Comparison of ENCODE assay signal across 8 mouse cellular contexts in the genomic region with DNA sequence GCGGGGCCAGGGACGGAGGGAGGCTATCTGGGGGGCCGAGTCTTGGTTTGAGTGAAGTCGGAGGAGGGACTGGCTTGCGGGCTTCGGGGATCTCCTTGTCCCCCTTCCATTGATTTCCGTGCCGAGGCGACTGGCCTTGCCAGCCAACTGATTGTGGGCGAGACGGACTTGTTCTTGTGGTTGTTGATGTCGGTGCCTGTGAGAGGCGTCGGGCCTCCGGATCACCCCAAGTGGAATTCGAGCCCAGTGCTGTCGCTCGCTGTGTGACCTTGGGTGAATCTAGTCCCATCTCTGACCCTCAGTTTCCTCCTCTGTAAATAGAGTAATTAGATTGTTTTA. TPM values are rescaled to one million over a fixed set of nuclear protein-coding genes. Genes with fewer than 3 reads are reported as not detected.
DNase-seq lines count a peak whose midpoint lies in the region; ATAC-seq and TF ChIP-seq lines count a peak whose summit lies in the region.

No protein-coding gene starts in this region.

- H3K36me3 ChIP-seq in heart, embryonic 16.5 days (ENCODE audit: control insufficient read depth, insufficient read depth) = peaks cover 7% of the 10 kb centered on the region
- peaks cover 50% of the 10 kb centered on the region for H3K36me3 ChIP-seq in G1E (replicated peaks)
- peaks cover 23% of the 10 kb centered on the region for H3K36me3 ChIP-seq in forebrain, embryonic 13.5 days (ENCODE audit: poor library complexity, severe bottlenecking)
- peaks cover 22% of the 10 kb centered on the region for H3K36me3 ChIP-seq in liver, embryonic 15.5 days (replicated peaks)

- intact Hi-C loops in heart, postnatal 14 days (cut with DNase I) = loop anchor here (1.0 to 5.0 kb wide), 3 partner anchors 24 to 134 kb away; no protein-coding TSS in a partner anchor
- intact Hi-C loops in gastrocnemius, postnatal 14 days (cut with DNase I; ENCODE audit: low total_unique reads) = loop anchor here (10.0 kb wide), 1 partner anchor 66 kb away; no protein-coding TSS in a partner anchor

- peak overlapping the region; percentile 91 for H3K27ac ChIP-seq in heart, embryonic 16.5 days (ENCODE audit: low read length)
- H3K27ac ChIP-seq in forebrain, embryonic 13.5 days = peak overlapping the region; percentile 85
- H3K27ac ChIP-seq in liver, embryonic 15.5 days (replicated peaks) = peak overlapping the region; percentile 90

- H3K4me3 ChIP-seq in heart, embryonic 16.5 days (ENCODE audit: low read length) = peak overlapping the region; percentile 87
- H3K4me3 ChIP-seq in G1E (ENCODE audit: low read depth, low read length) = peak overlapping the region; percentile 89
- H3K4me3 ChIP-seq in forebrain, embryonic 13.5 days = peak overlapping the region; percentile 93
- peak overlapping the region; percentile 83 for H3K4me3 ChIP-seq in liver, embryonic 15.5 days (replicated peaks)

- H3K4me2 ChIP-seq in heart, embryonic 16.5 days (ENCODE audit: low read depth, low read length) = peak overlapping the region; percentile 85
- peak overlapping the region; percentile 75 for H3K4me2 ChIP-seq in forebrain, embryonic 13.5 days
- peak overlapping the region; percentile 98 for H3K4me2 ChIP-seq in liver, embryonic 15.5 days

- peak overlapping the region; percentile 88 for H3K9ac ChIP-seq in heart, embryonic 16.5 days (ENCODE audit: low read length)
- peak overlapping the region; percentile 96 for H3K9ac ChIP-seq in forebrain, embryonic 13.5 days
- peak overlapping the region; percentile 93 for H3K9ac ChIP-seq in liver, embryonic 15.5 days

- 0% methylated on average over 17 of the region's 18 CpGs for WGBS in heart, embryonic 16.5 days
- 1% methylated on average over 15 of the region's 18 CpGs for WGBS in forebrain, embryonic 13.5 days
- WGBS in liver, embryonic 15.5 days (ENCODE audit: insufficient replicate concordance) = under 1% methylated on average over 18 of the region's 18 CpGs

- 0 out of 2 replicates have a peak, but pooled peaks have one; percentile 3 for ATAC-seq in heart, embryonic 16.5 days (replicated peaks; ENCODE audit: extremely low read depth, insufficient read depth, low FRiP score)
- no peak for ATAC-seq in G1E (ENCODE audit: extremely low read depth, insufficient number of reproducible peaks, low FRiP score, poor library complexity, severe bottlenecking)
- no peak; the same call in 1 of the 2 replicates for ATAC-seq in forebrain, embryonic 13.5 days
- peak; percentile 9; the same call in 1 of the 2 replicates for ATAC-seq in liver, embryonic 15.5 days (ENCODE audit: insufficient read depth)
- ATAC-seq in erythroid progenitor cell, adult 5-6 weeks (replicated peaks; ENCODE audit: low FRiP score, poor library complexity, severe bottlenecking) = no peak

- peaks cover 43% of the 10 kb centered on the region for H3K4me1 ChIP-seq in heart, embryonic 16.5 days (ENCODE audit: control insufficient read depth, insufficient read depth, low read length)
- H3K4me1 ChIP-seq in G1E (ENCODE audit: insufficient read depth, low read depth, low read length) = peaks cover 59% of the 10 kb centered on the region
- peaks cover 44% of the 10 kb centered on the region for H3K4me1 ChIP-seq in forebrain, embryonic 13.5 days
- peaks cover 53% of the 10 kb centered on the region for H3K4me1 ChIP-seq in liver, embryonic 15.5 days (replicated peaks)

- no peak for TF ChIP-seq CTCF in G1E (IDR thresholded peaks at IDR 0.05; ENCODE audit: low read depth, low read length)

- DNase-seq in heart, postnatal 14 days = no peak
- no peak for DNase-seq in G1E (ENCODE audit: low spot score)
- no peak for DNase-seq in natural killer cell, adult 2 months (ENCODE audit: low spot score in 2 of 2)
- DNase-seq in gastrocnemius, postnatal 14 days = no peak

- H3K9me3 ChIP-seq in heart, embryonic 16.5 days (replicated peaks; ENCODE audit: control insufficient read depth, low read length) = no peaks in the 10 kb centered on the region
- H3K9me3 ChIP-seq in G1E (replicated peaks) = no peaks in the 10 kb centered on the region
- H3K9me3 ChIP-seq in forebrain, embryonic 13.5 days (replicated peaks) = no peaks in the 10 kb centered on the region; the same call in 1 of the 2 replicates
- H3K9me3 ChIP-seq in liver, embryonic 15.5 days (replicated peaks) = no peaks in the 10 kb centered on the region

- H3K27me3 ChIP-seq in heart, embryonic 16.5 days (ENCODE audit: control insufficient read depth, insufficient read depth, low read length) = no peaks in the 10 kb centered on the region
- H3K27me3 ChIP-seq in G1E (ENCODE audit: insufficient read depth, low read length) = no peaks in the 10 kb centered on the region
- no peaks in the 10 kb centered on the region for H3K27me3 ChIP-seq in forebrain, embryonic 13.5 days
- H3K27me3 ChIP-seq in liver, embryonic 15.5 days = no peaks in the 10 kb centered on the region

RNA-seq across cellular contexts. Expression of gene Ube3b, which starts 0.6 kb away (rescaled TPM):
- polyA plus RNA-seq in heart, embryonic 16.5 days (2015; fragmentation: Nextera tagmentation; extraction: Ambion mirVana) = 44.2 and 50.9 TPM in 2 replicates
- 10 to 100 TPM; 67.5 to 67.7 TPM for total RNA-seq in heart, postnatal 14 days (2021)
- total RNA-seq in G1E (2014; fragmentation: Nextera tagmentation) (59.4 and 65.0 TPM in 2 replicates), G1E (2017) (20.2 and 20.9 TPM in 2 replicates)
- polyA plus RNA-seq in G1E (2012) = 51.3 and 61.3 TPM in 2 replicates
- 34.0 and 41.7 TPM in 2 replicates for polyA plus RNA-seq in forebrain, embryonic 13.5 days (2015; fragmentation: Nextera tagmentation; extraction: Ambion mirVana)
- 17.1 and 18.4 TPM in 2 replicates for polyA plus RNA-seq in liver, embryonic 15.5 days (2015; fragmentation: Nextera tagmentation; extraction: Ambion mirVana)
- 19.3 and 27.0 TPM in 2 replicates for total RNA-seq in erythroid progenitor cell, adult 5-6 weeks (2015; ENCODE audit: low replicate concordance)
- total RNA-seq in erythroid progenitor cell, adult 5-6 weeks (2017; ENCODE audit: low replicate concordance) = 12.9 and 21.7 TPM in 2 replicates
- total RNA-seq in gastrocnemius, postnatal 14 days (2021) = 10 to 100 TPM; 64.7 to 67.5 TPM

RNA-seq across cellular contexts. Expression of gene Kctd10, which starts 0.7 kb away (rescaled TPM):
- 112 and 119 TPM in 2 replicates for polyA plus RNA-seq in heart, embryonic 16.5 days (2015; fragmentation: Nextera tagmentation; extraction: Ambion mirVana)
- 10 to 100 TPM; 61.2 to 63.1 TPM for total RNA-seq in heart, postnatal 14 days (2021)
- total RNA-seq in G1E (2014; fragmentation: Nextera tagmentation) = 18.4 and 29.8 TPM in 2 replicates
- 40.8 and 44.1 TPM in 2 replicates for total RNA-seq in G1E (2017)
- polyA plus RNA-seq in G1E (2012) = 60.6 and 64.1 TPM in 2 replicates
- 81.3 and 89.7 TPM in 2 replicates for polyA plus RNA-seq in forebrain, embryonic 13.5 days (2015; fragmentation: Nextera tagmentation; extraction: Ambion mirVana)
- 21.1 and 22.6 TPM in 2 replicates for polyA plus RNA-seq in liver, embryonic 15.5 days (2015; fragmentation: Nextera tagmentation; extraction: Ambion mirVana)
- total RNA-seq in erythroid progenitor cell, adult 5-6 weeks (2015; ENCODE audit: low replicate concordance) = 5.0 and 10.5 TPM in 2 replicates
- 11.4 and 12.7 TPM in 2 replicates for total RNA-seq in erythroid progenitor cell, adult 5-6 weeks (2017; ENCODE audit: low replicate concordance)
- 10 to 100 TPM; 24.2 to 25.0 TPM for total RNA-seq in gastrocnemius, postnatal 14 days (2021)

Comparison
In these comparisons a context has a peak if more than half of its experiments do, and no peak if none do; other contexts are left out.
1. ATAC-seq: peak in heart, embryonic 16.5 days (single experiment) and liver, embryonic 15.5 days (single experiment); none in G1E (single experiment), forebrain, embryonic 13.5 days (single experiment) and erythroid progenitor cell, adult 5-6 weeks (single experiment).
2. Peak in every context shown above with its lines, with median percentiles within 50 percentile points of each other: H3K27ac ChIP-seq, H3K4me2 ChIP-seq, H3K4me3 ChIP-seq and H3K9ac ChIP-seq.